Mouse (Mus musculus) stomach, embryonic 15.5 days (tissue): ENCODE data around the gene Armcx1. TPM values are rescaled to one million over a fixed set of nuclear protein-coding genes. Genes with fewer than 3 reads are reported as not detected.
"Not testable (repeated sequence)": the region's sequence is repeated elsewhere in the genome, so short reads cannot be mapped to it uniquely, and the experiment has no call there.

ENCODE experiments used
- ATAC-seq: fragments of 200-750 bp; cut with Nextera tagmentation; 2 replicates; pipeline ENCODE4 v1.8.0; 2017; ENCODE audit warnings: low read depth, moderate number of reproducible peaks, moderate TSS enrichment; ENCODE audit not compliant: insufficient read depth, low FRiP score
- H3K27ac ChIP-seq: fragments of 300-500 bp; sonication (generic); 2 replicates; pipeline ENCODE4 v1.5.1; 2015; ENCODE audit warnings: mild to moderate bottlenecking, inconsistent platforms
- H3K27me3 ChIP-seq: fragments of 300-500 bp; sonication (generic); replicated peaks from 2 replicates; pipeline ENCODE4 v1.6.1; 2015; ENCODE audit warnings: inconsistent platforms
- H3K36me3 ChIP-seq: fragments of 300-500 bp; sonication (generic); 2 replicates; pipeline ENCODE4 v1.6.1; 2015; ENCODE audit warnings: inconsistent platforms
- H3K4me1 ChIP-seq: fragments of 300-500 bp; sonication (generic); 2 replicates; pipeline ENCODE4 v1.6.1; 2015; ENCODE audit warnings: inconsistent platforms
- H3K4me2 ChIP-seq: fragments of 300-500 bp; sonication (generic); 2 replicates; pipeline ENCODE4 v1.6.1; 2015; ENCODE audit warnings: mild to moderate bottlenecking, inconsistent platforms
- H3K4me3 ChIP-seq: fragments of 300-500 bp; sonication (generic); replicated peaks from 2 replicates; pipeline ENCODE4 v1.5.1; 2015; ENCODE audit warnings: inconsistent platforms
- H3K9ac ChIP-seq: fragments of 300-500 bp; sonication (generic); 2 replicates; pipeline ENCODE4 v1.6.1; 2015; ENCODE audit warnings: inconsistent platforms
- H3K9me3 ChIP-seq: fragments of 300-500 bp; sonication (generic); 2 replicates; pipeline ENCODE4 v1.6.1; 2016; ENCODE audit warnings: inconsistent platforms
- WGBS: fragments of 180-500 bp; shearing (Covaris S2); methylation state at CpG from one replicate; pipeline ENCODE4 v1.1.7; 2015; 5-methylcytosine and 5-hydroxymethylcytosine counted together
- polyA plus RNA-seq: library from polyadenylated mRNA; unstranded; fragments of >200 nt; fragmentation: Nextera tagmentation; extraction: Ambion mirVana; gene quantifications from 2 replicates; pipeline ENCODE4 v1.2.1, GENCODE M21; 2015

Armcx1 gene
- polyA plus RNA-seq, 1 experiment from 2014 or later, result 50.9 TPM

- Histone ChIP-seq H3K4me1 (no peaks in the 10 kb centered on the region), H3K27ac (no peak overlapping the region), H3K36me3 (no peaks in the 10 kb centered on the region), H3K4me3 (no peak overlapping the region), H3K9me3 (no peaks in the 10 kb centered on the region), H3K4me2 (no peak overlapping the region), H3K9ac (no peak overlapping the region), H3K27me3 (no peaks in the 10 kb centered on the region)
- WGBS, result 29% methylated on average over 4 of the region's 4 CpGs
- no peak for ATAC-seq
Measured at GRCm38 (mm10) chrX:134729778-134730177, 12.0 kb downstream of the Armcx1 start.

GRCm38 (mm10) chrX:134737796-134738195, 20.0 kb downstream of the Armcx1 start:
- Histone ChIP-seq H3K9ac (no peak overlapping the region), H3K27ac (no peak overlapping the region), H3K36me3 (no peaks in the 10 kb centered on the region), H3K4me3 (no peak overlapping the region), H3K9me3 (no peaks in the 10 kb centered on the region), H3K4me2 (no peak overlapping the region), H3K27me3 (no peaks in the 10 kb centered on the region), H3K4me1 (no peaks in the 10 kb centered on the region)
- no peak for ATAC-seq
- whole genome bisulfite sequencing, result 100% methylated on average over 1 of the region's 1 CpGs

GRCm38 (mm10) chrX:134739160-134739559, 21.4 kb downstream of the Armcx1 start:
- WGBS, result 50% methylated on average over 4 of the region's 4 CpGs
- H3K36me3 ChIP-seq, result no peaks in the 10 kb centered on the region

DNA sequence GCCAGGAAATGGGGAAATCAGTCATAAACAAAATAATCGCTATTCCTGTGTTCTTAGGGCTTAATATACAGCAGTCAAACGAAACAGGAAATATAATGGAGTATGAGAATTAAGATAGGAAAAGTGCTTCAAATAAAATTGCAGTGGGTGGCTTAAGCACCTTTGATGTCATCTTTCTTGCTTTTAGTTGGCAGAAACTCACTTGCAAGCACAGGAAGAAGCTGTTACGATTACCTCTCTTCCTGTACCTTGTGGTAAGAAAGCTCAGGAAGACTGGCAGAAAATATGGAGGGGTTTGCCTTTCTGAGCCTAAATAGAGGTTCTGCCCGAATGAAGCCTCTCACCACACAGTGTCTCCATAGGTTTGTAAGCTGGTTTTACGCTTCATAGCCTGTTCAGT, 24.1 kb downstream of the Armcx1 start:
- no peaks in the 10 kb centered on the region for H3K4me1 ChIP-seq
- 67% methylated on average over 5 of the region's 5 CpGs for WGBS
- no peaks in the 10 kb centered on the region for H3K9me3 ChIP-seq
- H3K4me2 ChIP-seq, result no peak overlapping the region
- H3K4me3 ChIP-seq, result no peak overlapping the region
- H3K27ac ChIP-seq, result no peak overlapping the region
- no peak for ATAC-seq
- H3K9ac ChIP-seq, result no peak overlapping the region
- no peaks in the 10 kb centered on the region for H3K36me3 ChIP-seq
- no peaks in the 10 kb centered on the region for H3K27me3 ChIP-seq

More at GRCm38 (mm10) chrX:134739160-134739559, 21.4 kb downstream of the Armcx1 start:
- ATAC-seq, result no peak
- no peaks in the 10 kb centered on the region for H3K9me3 ChIP-seq
- no peak overlapping the region for H3K4me3 ChIP-seq
- no peak overlapping the region for H3K9ac ChIP-seq
- H3K27ac ChIP-seq, result no peak overlapping the region
- H3K4me1 ChIP-seq, result no peaks in the 10 kb centered on the region
- H3K27me3 ChIP-seq, result no peaks in the 10 kb centered on the region
- no peak overlapping the region for H3K4me2 ChIP-seq

GRCm38 (mm10) chrX:134746459-134746858, 28.7 kb downstream of the Armcx1 start:
- Histone ChIP-seq H3K9me3 (no peaks in the 10 kb centered on the region), H3K27me3 (no peaks in the 10 kb centered on the region), H3K36me3 (no peaks in the 10 kb centered on the region), H3K9ac (no peak overlapping the region), H3K4me3 (no peak overlapping the region), H3K4me1 (no peaks in the 10 kb centered on the region), H3K4me2 (no peak overlapping the region), H3K27ac (no peak overlapping the region)
- no peak for ATAC-seq
- 31% methylated on average over 5 of the region's 5 CpGs for WGBS

DNA sequence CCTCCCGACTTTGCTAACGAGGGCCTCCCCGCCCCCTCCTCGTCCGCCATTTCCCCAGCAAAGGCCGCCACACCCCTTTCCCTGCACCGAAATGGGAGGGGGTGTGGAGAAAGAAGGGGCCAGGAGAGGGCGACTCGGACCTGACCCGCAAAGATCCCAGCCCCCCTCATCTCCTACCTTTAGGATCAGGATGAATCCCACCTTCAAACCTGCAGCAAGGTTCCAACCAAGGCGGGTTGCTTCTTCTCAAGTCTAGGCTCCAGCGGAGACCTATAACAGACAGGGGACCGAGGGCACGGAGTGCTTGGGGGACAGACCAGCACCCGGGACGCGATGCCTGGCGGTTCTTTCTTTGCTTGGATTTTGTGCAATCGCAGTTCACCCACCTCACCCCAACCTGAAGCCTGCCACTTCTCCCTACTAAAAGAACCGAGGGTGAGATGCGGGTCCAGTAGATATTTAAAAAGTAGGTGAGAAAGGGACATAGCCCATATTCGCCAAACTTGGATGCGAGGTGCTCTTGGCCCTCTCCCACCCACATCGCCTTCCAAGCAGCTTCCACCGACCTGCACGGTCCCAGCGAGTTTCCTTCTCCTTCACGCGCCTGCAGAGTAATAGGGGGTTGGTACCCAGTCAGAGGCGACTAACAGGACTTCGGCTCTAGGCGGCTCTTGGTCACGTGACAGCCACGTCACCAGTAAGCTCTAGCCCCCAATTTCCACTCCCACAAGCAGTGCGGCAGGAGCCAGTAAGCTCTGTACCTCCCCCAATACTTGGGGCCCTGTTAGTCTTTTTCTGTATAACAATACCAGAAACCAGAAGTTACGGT, 33.2 kb downstream of the Armcx1 start, which contains the start of gene Armcx6:
TSS of gene Armcx6 (minus strand) at position 654 of the 829 bp plus-strand sequence.
- H3K4me1 ChIP-seq, result no peaks in the 10 kb centered on the region
- peak; percentile 93 for ATAC-seq
- H3K4me2 ChIP-seq, result peak within 1 kb of the TSS; percentile 57
- H3K27ac ChIP-seq, result peak within 1 kb of the TSS; percentile 65
- WGBS, result 18% methylated on average over 36 of the region's 36 CpGs
- H3K9ac ChIP-seq, result peak within 1 kb of the TSS; percentile 46
- H3K9me3 ChIP-seq, result no peaks in the 10 kb centered on the region
- H3K27me3 ChIP-seq, result no peaks in the 10 kb centered on the region
- H3K36me3 ChIP-seq, result no peaks in the 10 kb centered on the region
- H3K4me3 ChIP-seq, result peak within 1 kb of the TSS; percentile 54

DNA sequence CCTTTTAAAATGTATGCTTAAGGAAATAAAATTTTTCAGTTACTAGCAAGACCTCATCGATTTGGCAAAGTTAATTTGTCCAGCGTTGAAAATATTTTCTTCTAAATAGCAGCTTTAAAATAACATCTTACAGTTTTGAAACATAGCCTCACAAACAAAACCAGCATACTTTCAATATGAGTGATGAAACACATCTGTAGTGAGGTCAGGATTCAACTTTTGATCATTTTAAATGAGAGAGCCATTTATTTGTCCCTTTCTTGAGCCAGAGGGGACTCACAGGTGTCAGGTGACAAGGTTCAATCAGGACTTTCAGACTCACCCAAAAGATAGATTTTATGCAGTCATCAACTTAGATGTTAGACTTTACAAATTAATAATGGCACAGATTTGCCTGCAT, 34.1 kb downstream of the Armcx1 start:
- Histone ChIP-seq H3K4me1 (no peaks in the 10 kb centered on the region), H3K36me3 (no peaks in the 10 kb centered on the region), H3K9me3 (no peaks in the 10 kb centered on the region), H3K4me2 (no peak overlapping the region), H3K27ac (no peak overlapping the region), H3K27me3 (no peaks in the 10 kb centered on the region), H3K4me3 (no peak overlapping the region), H3K9ac (no peak overlapping the region)
- no peak for ATAC-seq
- WGBS, result 45% methylated on average over 2 of the region's 2 CpGs

DNA sequence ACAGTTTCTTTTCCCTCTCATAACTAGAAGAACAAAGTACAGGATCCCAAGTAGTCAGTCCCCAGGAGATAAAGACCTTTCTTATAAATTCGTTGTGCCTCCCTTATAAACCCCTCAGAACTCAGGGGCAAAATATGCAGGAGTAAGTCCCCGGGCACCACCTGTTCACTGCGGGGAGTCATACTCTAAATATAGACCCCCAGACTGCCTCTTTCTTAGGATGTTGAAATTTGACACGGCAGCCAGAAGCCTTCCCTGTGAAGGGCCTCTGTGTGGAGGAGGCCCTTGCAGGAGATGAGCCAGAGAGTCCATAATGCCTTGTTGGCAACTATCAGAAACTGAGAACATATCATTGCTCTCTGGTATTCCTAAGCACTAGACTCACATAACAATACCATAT, 34.8 kb downstream of the Armcx1 start:
- no peak for ATAC-seq
- Histone ChIP-seq H3K27me3 (no peaks in the 10 kb centered on the region), H3K9ac (no peak overlapping the region), H3K4me2 (no peak overlapping the region), H3K4me3 (no peak overlapping the region), H3K36me3 (no peaks in the 10 kb centered on the region), H3K4me1 (no peaks in the 10 kb centered on the region), H3K27ac (no peak overlapping the region; the same call in 1 of the 2 replicates), H3K9me3 (no peaks in the 10 kb centered on the region)
- 35% methylated on average over 4 of the region's 4 CpGs for WGBS

GRCm38 (mm10) chrX:134756434-134757292, 38.9 kb downstream of the Armcx1 start, which contains the start of gene Armcx3:
TSS of gene Armcx3 (plus strand) at chrX:134756595.
- no peaks in the 10 kb centered on the region for H3K9me3 ChIP-seq
- WGBS, result 24% methylated on average over 46 of the region's 46 CpGs
- peak within 1 kb of the TSS; percentile 49 for H3K4me3 ChIP-seq
- H3K4me1 ChIP-seq, result no peaks in the 10 kb centered on the region
- peak within 1 kb of the TSS; percentile 48 for H3K4me2 ChIP-seq
- no peaks in the 10 kb centered on the region for H3K36me3 ChIP-seq
- peak within 1 kb of the TSS; percentile 55 for H3K27ac ChIP-seq
- no peaks in the 10 kb centered on the region for H3K27me3 ChIP-seq
- ATAC-seq, result peak; percentile 93
- H3K9ac ChIP-seq, result peak within 1 kb of the TSS; percentile 33

GRCm38 (mm10) chrX:134757293-134757995, 39.7 kb downstream of the Armcx1 start:
- Histone ChIP-seq H3K36me3 (no peaks in the 10 kb centered on the region), H3K27ac (peak overlapping the region; percentile 55; the same call in 1 of the 2 replicates), H3K4me1 (no peaks in the 10 kb centered on the region), H3K27me3 (no peaks in the 10 kb centered on the region), H3K4me3 (peak overlapping the region; percentile 49), H3K9me3 (no peaks in the 10 kb centered on the region), H3K4me2 (peak overlapping the region; percentile 48), H3K9ac (peak overlapping the region; percentile 33; the same call in 1 of the 2 replicates)
- ATAC-seq, result 0 out of 2 replicates have a peak, but pooled peaks have one; percentile 37
- 25% methylated on average over 12 of the region's 13 CpGs for WGBS

DNA sequence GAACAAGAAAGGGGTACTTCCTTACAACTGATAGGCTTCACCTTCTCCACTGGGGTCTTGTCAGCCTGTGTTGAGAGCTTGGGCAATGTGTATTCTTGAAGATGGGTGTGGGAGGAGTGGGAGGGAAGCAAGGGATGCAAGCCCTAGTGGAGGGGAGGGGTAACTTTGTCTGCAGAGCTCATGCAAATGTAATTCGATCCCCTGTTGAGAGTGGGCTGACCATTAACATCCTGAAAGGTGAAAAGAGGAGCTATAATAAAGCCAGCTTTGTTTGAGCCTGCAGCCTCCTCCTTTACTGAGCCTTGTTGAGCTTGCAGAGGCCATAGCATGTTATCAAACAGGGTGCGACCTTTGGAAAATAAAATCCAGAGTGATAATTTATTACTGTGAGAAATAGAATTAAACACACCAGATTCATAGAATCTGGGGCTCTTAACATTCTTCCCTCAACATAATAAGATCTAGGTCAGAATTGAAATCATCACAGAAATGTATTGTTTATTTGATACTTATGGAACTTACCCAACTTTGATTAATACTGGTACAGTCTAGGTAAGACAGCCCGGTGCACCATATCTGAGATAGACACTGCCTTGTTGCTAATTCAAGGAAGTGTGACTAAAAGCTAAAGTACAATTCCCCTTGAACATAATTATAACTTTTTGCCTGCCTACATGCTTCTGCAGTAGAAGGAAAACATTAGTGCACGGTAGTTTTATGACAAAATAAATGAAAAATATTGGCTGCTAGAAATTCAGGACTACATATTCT, 45.9 kb downstream of the Armcx1 start:
- not testable (repeated sequence) for H3K4me3 ChIP-seq, H3K36me3 ChIP-seq, H3K27ac ChIP-seq, H3K4me2 ChIP-seq, H3K27me3 ChIP-seq, H3K9ac ChIP-seq, H3K9me3 ChIP-seq, H3K4me1 ChIP-seq
- peak; percentile 66 for ATAC-seq
- 39% methylated on average over 3 of the region's 4 CpGs for WGBS
